Mouse (Mus musculus) CH12.LX (cell line): ENCODE results near the gene Lztr1.

Experiments used
- CTCF ChIP-seq, 2 experiments: IDR thresholded peaks in 1 of 2; conservative IDR thresholded peaks in 1 of 2; 2 replicates each; pipeline ENCODE4 v1.5.1; 2011 to 2012; ENCODE audit warnings: low read depth in 2 of 2, low read length in 2 of 2, improper control_type of control experiment in 1 of 2, inconsistent platforms in 1 of 2, mild to moderate bottlenecking in 1 of 2, moderate library complexity in 1 of 2
- E2F4 ChIP-seq: IDR thresholded peaks from 2 replicates; pipeline ENCODE4 v1.6.1; 2011; ENCODE audit warnings: low read depth, low read length, improper control_type of control experiment; ENCODE audit not compliant: insufficient replicate concordance
- EP300 ChIP-seq: IDR thresholded peaks from 2 replicates; pipeline ENCODE4 v1.6.1; 2011; ENCODE audit warnings: low read length, improper control_type of control experiment
- ETS1 ChIP-seq: conservative IDR thresholded peaks from 2 replicates; pipeline ENCODE4 v1.6.1; 2012; ENCODE audit warnings: low read depth, mild to moderate bottlenecking, inconsistent platforms, low read length, improper control_type of control experiment, moderate library complexity
- MAFK ChIP-seq: IDR thresholded peaks from 2 replicates; pipeline ENCODE4 v1.6.1; 2011; ENCODE audit warnings: low read length, improper control_type of control experiment; ENCODE audit not compliant: insufficient replicate concordance
- MAZ ChIP-seq: IDR thresholded peaks from 2 replicates; pipeline ENCODE4 v1.6.1; 2012; ENCODE audit warnings: low read depth, mild to moderate bottlenecking, inconsistent platforms, low read length, improper control_type of control experiment, moderate library complexity
- NELFE ChIP-seq: IDR thresholded peaks from 2 replicates; pipeline ENCODE4 v1.6.1; 2011; ENCODE audit warnings: low read depth, low read length, improper control_type of control experiment
- POLR2A ChIP-seq: IDR thresholded peaks from 2 replicates; pipeline ENCODE4 v1.6.1; 2011; ENCODE audit warnings: low read depth, mild to moderate bottlenecking, improper control_type of control experiment, low read length
- UBTF ChIP-seq: IDR thresholded peaks from 2 replicates; pipeline ENCODE4 v1.6.1; 2012; ENCODE audit warnings: low read depth, mild to moderate bottlenecking, inconsistent platforms, low read length, improper control_type of control experiment, moderate library complexity
- ZKSCAN1 ChIP-seq: IDR thresholded peaks from 2 replicates; pipeline ENCODE4 v1.6.1; 2012; ENCODE audit warnings: low read depth, inconsistent platforms, low read length, improper control_type of control experiment, borderline replicate concordance

DNA sequence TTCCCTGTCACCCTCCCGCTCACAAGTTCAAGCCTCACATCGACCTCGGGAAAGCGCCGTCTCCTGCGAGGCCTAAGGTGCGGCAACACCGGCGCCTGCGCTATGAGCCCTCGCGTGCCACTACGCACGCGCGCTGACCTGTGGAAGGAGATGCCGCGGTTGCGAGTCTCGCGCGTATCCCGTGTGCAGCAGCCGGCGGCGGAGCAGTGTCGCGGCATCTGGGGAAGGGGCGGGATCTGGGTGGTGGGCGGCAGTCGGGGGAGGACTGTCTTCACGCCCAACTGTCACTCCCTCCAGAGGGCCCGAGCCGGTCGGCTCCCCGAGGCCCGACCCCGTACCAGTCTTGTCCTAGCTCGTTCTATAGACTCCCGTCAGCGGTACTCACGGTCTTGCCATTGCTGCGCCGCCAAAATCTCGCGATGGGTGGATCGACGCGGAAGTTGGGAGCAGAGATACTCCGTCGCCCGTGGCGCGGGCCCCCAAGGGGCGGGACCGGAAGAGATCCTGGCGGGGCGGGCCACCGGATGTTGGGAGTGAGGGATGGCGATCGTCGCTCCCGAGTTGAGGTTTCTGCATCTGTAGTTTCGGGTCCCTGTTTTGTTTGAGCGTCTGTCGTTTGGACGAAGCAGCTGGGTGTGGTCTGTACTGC, 22.3 kb downstream of the Lztr1 start, which contains the start of gene Thap7:
- TF ChIP-seq POLR2A (peak; percentile 99), ZKSCAN1 (no peak), CTCF (conservative IDR thresholded peaks at IDR 0.05 in 1 of 2, IDR thresholded peaks at IDR 0.05 in 1 of 2; ENCODE audit: low read depth in 2 of 2, low read length in 2 of 2) (no peak), E2F4 (peak; percentile 52; the same call in 1 of the 2 replicates), MAZ (peak; percentile 96), ETS1 (peak; percentile 69), MAFK (no peak), NELFE (peak; percentile 97), UBTF (0 out of 2 replicates have a peak, but pooled peaks have one; percentile 8), EP300 (no peak)
